ENCODE assay signal across 11 mouse cellular contexts in genomic region chr10:23015935-23016694, GRCm38 (mm10).
DNase-seq lines count a peak whose midpoint lies in the region; ATAC-seq lines count a peak whose summit lies in the region.
"Had no signal": no experiment of that assay in that cellular context is flagged by ENCODE, and none has a peak within 500 bp of the region (broad histone marks: within the 10 kb centered on the region; RNA-seq: fewer than 3 reads in every experiment).

No protein-coding gene starts in this region.

- no peak overlapping the region for H3K9ac ChIP-seq in embryonic facial prominence, embryonic 14.5 days (ENCODE audit: low read depth, low read length)
- no peak overlapping the region for H3K9ac ChIP-seq in neural tube, embryonic 11.5 days (ENCODE audit: low read length)
- no peak overlapping the region for H3K9ac ChIP-seq in midbrain, embryonic 14.5 days (replicated peaks; ENCODE audit: low read length)
- H3K9ac ChIP-seq: liver, embryonic 15.5 days had no signal

- no peak overlapping the region for H3K4me3 ChIP-seq in embryonic facial prominence, embryonic 14.5 days (ENCODE audit: low read depth, low read length)
- no peak overlapping the region for H3K4me3 ChIP-seq in embryonic facial prominence, embryonic 10.5 days
- H3K4me3 ChIP-seq in neural tube, embryonic 11.5 days (ENCODE audit: low read depth, low read length): no peak overlapping the region
- no peak overlapping the region for H3K4me3 ChIP-seq in midbrain, embryonic 14.5 days (replicated peaks; ENCODE audit: low read depth, low read length)
- H3K4me3 ChIP-seq: liver, embryonic 15.5 days had no signal

- H3K9me3 ChIP-seq in embryonic facial prominence, embryonic 14.5 days (ENCODE audit: control insufficient read depth, low read length): no peaks in the 10 kb centered on the region
- H3K9me3 ChIP-seq in embryonic facial prominence, embryonic 10.5 days: no peaks in the 10 kb centered on the region
- H3K9me3 ChIP-seq in neural tube, embryonic 11.5 days (ENCODE audit: control insufficient read depth, low read length): no peaks in the 10 kb centered on the region
- no peaks in the 10 kb centered on the region for H3K9me3 ChIP-seq in midbrain, embryonic 14.5 days (ENCODE audit: control insufficient read depth, low read length)
- H3K9me3 ChIP-seq: liver, embryonic 15.5 days had no signal

- no peak overlapping the region for H3K4me2 ChIP-seq in embryonic facial prominence, embryonic 14.5 days (ENCODE audit: low read depth, low read length)
- no peak overlapping the region for H3K4me2 ChIP-seq in neural tube, embryonic 11.5 days (ENCODE audit: low read depth)
- no peak overlapping the region for H3K4me2 ChIP-seq in midbrain, embryonic 14.5 days (ENCODE audit: low read length)
- H3K4me2 ChIP-seq: liver, embryonic 15.5 days had no signal

- peak; percentile 65; the same call in 1 of the 2 replicates for ATAC-seq in embryonic facial prominence, embryonic 14.5 days (ENCODE audit: low read depth)
- ATAC-seq in neural tube, embryonic 11.5 days (ENCODE audit: insufficient read depth, low FRiP score, low TSS enrichment): peak; percentile 38; the same call in 1 of the 2 replicates
- ATAC-seq in midbrain, embryonic 14.5 days (ENCODE audit: low FRiP score, low TSS enrichment): peak; percentile 62

- H3K4me1 ChIP-seq in embryonic facial prominence, embryonic 14.5 days (ENCODE audit: control insufficient read depth, insufficient read depth, low read length): no peaks in the 10 kb centered on the region
- no peaks in the 10 kb centered on the region for H3K4me1 ChIP-seq in embryonic facial prominence, embryonic 10.5 days
- no peaks in the 10 kb centered on the region for H3K4me1 ChIP-seq in neural tube, embryonic 11.5 days (ENCODE audit: control insufficient read depth, insufficient read depth, low read length)
- H3K4me1 ChIP-seq in midbrain, embryonic 14.5 days (ENCODE audit: control insufficient read depth, insufficient read depth, low read length): peaks cover 3% of the 10 kb centered on the region; the same call in 1 of the 2 replicates
- H3K4me1 ChIP-seq: liver, embryonic 15.5 days had no signal

- DNase-seq in embryonic facial prominence, embryonic 14.5 days (ENCODE audit: low spot score): peak; percentile 69
- no peak for DNase-seq in embryonic facial prominence, embryonic 10.5 days (ENCODE audit: low spot score)
- peak; percentile 23 for DNase-seq in neural tube, embryonic 11.5 days (ENCODE audit: low spot score)
- DNase-seq in neural tube, embryonic 10.5 days (ENCODE audit: extremely low spot score, low spot score): no peak
- DNase-seq in midbrain, embryonic 14.5 days: peak; percentile 76
- no peak for DNase-seq in spleen, postnatal 10 days (ENCODE audit: low spot score in 2 of 2)
- DNase-seq in left cerebral cortex, postnatal 10 days (ENCODE audit: extremely low spot score in 1 of 2, low spot score in 2 of 2): no peak
- DNase-seq in right cerebral cortex, postnatal 14 days: no peak
- DNase-seq: adrenal gland, postnatal 14 days; cerebellum, postnatal 36 days had no signal

- 58% methylated on average over 3 of the region's 3 CpGs for WGBS in embryonic facial prominence, embryonic 14.5 days
- 55% methylated on average over 3 of the region's 3 CpGs for WGBS in embryonic facial prominence, embryonic 10.5 days
- 51% methylated on average over 3 of the region's 3 CpGs for WGBS in neural tube, embryonic 11.5 days
- 42% methylated on average over 3 of the region's 3 CpGs for WGBS in midbrain, embryonic 14.5 days

- no peaks in the 10 kb centered on the region for H3K27me3 ChIP-seq in embryonic facial prominence, embryonic 14.5 days (replicated peaks; ENCODE audit: control insufficient read depth, insufficient read depth, low read length)
- H3K27me3 ChIP-seq in embryonic facial prominence, embryonic 10.5 days (replicated peaks; ENCODE audit: low read depth, poor library complexity, severe bottlenecking): no peaks in the 10 kb centered on the region
- H3K27me3 ChIP-seq in neural tube, embryonic 11.5 days (ENCODE audit: control insufficient read depth, insufficient read depth, low read length): no peaks in the 10 kb centered on the region
- H3K27me3 ChIP-seq in midbrain, embryonic 14.5 days (ENCODE audit: control insufficient read depth, insufficient read depth, low read length): no peaks in the 10 kb centered on the region
- H3K27me3 ChIP-seq: liver, embryonic 15.5 days had no signal

- intact Hi-C loops in left cerebral cortex, postnatal 10 days (cut with DNase I): no loop called here

- no peaks in the 10 kb centered on the region for H3K36me3 ChIP-seq in embryonic facial prominence, embryonic 14.5 days (ENCODE audit: control insufficient read depth, insufficient read depth, low read length)
- H3K36me3 ChIP-seq in embryonic facial prominence, embryonic 10.5 days (replicated peaks): no peaks in the 10 kb centered on the region
- H3K36me3 ChIP-seq in neural tube, embryonic 11.5 days (ENCODE audit: control insufficient read depth, insufficient read depth, low read length): no peaks in the 10 kb centered on the region
- H3K36me3 ChIP-seq in midbrain, embryonic 14.5 days (ENCODE audit: control insufficient read depth, insufficient read depth, low read length): no peaks in the 10 kb centered on the region
- H3K36me3 ChIP-seq: liver, embryonic 15.5 days had no signal

- H3K27ac ChIP-seq in embryonic facial prominence, embryonic 14.5 days (replicated peaks; ENCODE audit: low read depth, low read length): no peak overlapping the region
- no peak overlapping the region for H3K27ac ChIP-seq in embryonic facial prominence, embryonic 10.5 days (replicated peaks)
- no peak overlapping the region for H3K27ac ChIP-seq in neural tube, embryonic 11.5 days (ENCODE audit: low read depth, low read length)
- H3K27ac ChIP-seq in midbrain, embryonic 14.5 days (replicated peaks; ENCODE audit: low read depth, low read length): peak overlapping the region; percentile 61; the same call in 1 of the 2 replicates
- H3K27ac ChIP-seq: liver, embryonic 15.5 days had no signal

Comparison
In these comparisons a context has a peak if more than half of its experiments do, and no peak if none do; other contexts are left out.
1. DNase-seq: peak in embryonic facial prominence, embryonic 14.5 days (single experiment), neural tube, embryonic 11.5 days (single experiment) and midbrain, embryonic 14.5 days (single experiment); none in embryonic facial prominence, embryonic 10.5 days (single experiment), neural tube, embryonic 10.5 days (single experiment), spleen, postnatal 10 days (0 of 2), left cerebral cortex, postnatal 10 days (0 of 2) and right cerebral cortex, postnatal 14 days (single experiment).
2. Peak in every context shown above with its lines, with median percentiles within 50 percentile points of each other: ATAC-seq.